Mouse (Mus musculus) spleen, adult 10 weeks (tissue): Measurements from ENCODE around the gene Toporsl. TPM values are rescaled to one million over a fixed set of nuclear protein-coding genes. Genes with fewer than 3 reads are reported as not detected.

Experiments
- polyA plus RNA-seq: library from polyadenylated mRNA; stranded (reverse); fragments of 350-450 nt; fragmentation: Illumina TruSeq; extraction: RNeasy Lipid Tissue Mini Kit (QIAGEN cat#74804); gene quantifications from one replicate; pipeline ENCODE4 v1.2.3, GENCODE M21; 2015; ENCODE audit warnings: low replicate concordance; ENCODE audit not compliant: insufficient read depth

Toporsl gene
- not detected for polyA plus RNA-seq

GRCm38 (mm10) chr4:52595927-52596326 is at the start of gene Toporsl:
Gene Toporsl, plus strand, starts transcription at chr4:52596274.

Other genes with a start within 250 kb of the Toporsl start
- gene Smc2, start 157.0 kb upstream of the Toporsl start, polyA plus RNA-seq: 28.2 TPM
- gene Vma21-ps, start 99.0 kb upstream of the Toporsl start, polyA plus RNA-seq: not detected
- gene Olfr275, start 218.3 kb downstream of the Toporsl start, polyA plus RNA-seq: not detected